Mouse (Mus musculus): ENCODE results near the gene R3hcc1l. TPM values are rescaled to one million over a fixed set of nuclear protein-coding genes. Genes with fewer than 3 reads are reported as not detected.

Gene R3hcc1l
- polyA plus RNA-seq, 1 experiment from 2014 or later: 22.5 TPM

DNA sequence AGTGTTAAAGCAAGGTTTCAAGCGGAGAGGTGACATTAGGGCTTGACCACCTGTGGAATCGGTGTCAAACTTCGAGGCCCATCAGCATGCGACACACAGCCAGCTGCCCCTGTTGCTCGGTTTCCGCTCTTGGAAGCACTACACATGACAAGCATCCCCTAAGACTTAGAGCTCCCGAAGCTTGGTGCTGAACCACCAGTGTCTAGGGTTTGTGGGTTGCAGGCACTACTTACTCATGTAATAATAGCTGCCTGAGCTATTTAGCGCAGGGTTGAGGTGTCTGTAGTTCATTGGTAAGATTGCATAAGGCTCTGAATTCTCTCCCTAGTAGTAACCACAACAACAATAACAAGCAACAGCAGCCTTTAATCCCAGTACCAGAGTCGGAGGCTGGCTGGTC is 1.2 kb downstream of the R3hcc1l start:
- Histone ChIP-seq H3K4me3 (ENCODE audit: low read depth, low read length) (peak overlapping the region; percentile 82), H3K9ac (peak overlapping the region; percentile 82), H3K27ac (ENCODE audit: low read depth) (no peak overlapping the region), H3K36me3 (ENCODE audit: insufficient read depth) (no peaks in the 10 kb centered on the region), H3K4me1 (ENCODE audit: insufficient read depth) (no peaks in the 10 kb centered on the region), H3K4me2 (peak overlapping the region; percentile 71), H3K27me3 (ENCODE audit: insufficient read depth, low read length) (no peaks in the 10 kb centered on the region), H3K9me3 (ENCODE audit: low read depth, low read length) (no peaks in the 10 kb centered on the region)
- 30% methylated on average over 9 of the region's 9 CpGs for WGBS
- DNase-seq (peak; percentile 29), ATAC-seq (ENCODE audit: insufficient read depth) (no peak)
- no peak for TF ChIP-seq CTCF (IDR thresholded peaks at IDR 0.05; ENCODE audit: low read depth)

GRCm38 (mm10) chr19:42524703-42525102 is 6.1 kb downstream of the R3hcc1l start:
- Histone ChIP-seq H3K27me3 (ENCODE audit: insufficient read depth, low read length) (no peaks in the 10 kb centered on the region), H3K9me3 (ENCODE audit: low read depth, low read length) (no peaks in the 10 kb centered on the region), H3K4me2 (no peak overlapping the region), H3K36me3 (ENCODE audit: insufficient read depth) (no peaks in the 10 kb centered on the region), H3K4me3 (ENCODE audit: low read depth, low read length) (no peak overlapping the region), H3K9ac (no peak overlapping the region), H3K27ac (ENCODE audit: low read depth) (no peak overlapping the region), H3K4me1 (ENCODE audit: insufficient read depth) (no peaks in the 10 kb centered on the region)
- TF ChIP-seq CTCF (IDR thresholded peaks at IDR 0.05; ENCODE audit: low read depth): no peak
- ATAC-seq (ENCODE audit: insufficient read depth) (no peak), DNase-seq (no peak)
- 88% methylated on average over 2 of the region's 2 CpGs for WGBS

GRCm38 (mm10) chr19:42529992-42530437 is 11.5 kb downstream of the R3hcc1l start:
- 48% methylated on average over 9 of the region's 9 CpGs for WGBS
- H3K36me3 ChIP-seq (ENCODE audit: insufficient read depth): no peaks in the 10 kb centered on the region
- ATAC-seq (ENCODE audit: insufficient read depth) (no peak), DNase-seq (peak; percentile 34)
- H3K9me3 ChIP-seq (ENCODE audit: low read depth, low read length): no peaks in the 10 kb centered on the region
- TF ChIP-seq CTCF (IDR thresholded peaks at IDR 0.05; ENCODE audit: low read depth): no peak
- H3K4me3 ChIP-seq (ENCODE audit: low read depth, low read length): no peak overlapping the region
- H3K27me3 ChIP-seq (ENCODE audit: insufficient read depth, low read length): no peaks in the 10 kb centered on the region
- H3K4me1 ChIP-seq (ENCODE audit: insufficient read depth): no peaks in the 10 kb centered on the region
- H3K27ac ChIP-seq (ENCODE audit: low read depth): no peak overlapping the region
- H3K9ac ChIP-seq: no peak overlapping the region
- no peak overlapping the region for H3K4me2 ChIP-seq

DNA sequence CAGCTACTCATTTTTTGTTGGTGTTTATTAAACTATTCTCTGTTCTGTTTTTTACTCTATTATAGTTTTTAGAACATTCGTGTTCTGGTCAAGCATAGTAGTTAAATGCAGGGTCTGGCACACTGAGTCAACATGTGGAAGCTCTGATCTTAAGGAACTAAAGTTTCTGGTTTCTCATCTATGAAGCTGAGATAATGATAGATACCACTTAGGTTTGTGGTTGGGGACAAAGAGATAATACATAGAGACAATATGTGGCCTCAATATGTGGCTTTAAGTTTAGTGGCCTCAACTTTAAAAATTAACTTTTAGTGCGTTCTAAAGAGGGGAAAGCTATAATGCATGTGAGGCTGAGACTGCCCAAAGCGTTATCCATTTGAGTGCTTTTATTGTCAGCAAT is 15.9 kb downstream of the R3hcc1l start:
- no peaks in the 10 kb centered on the region for H3K9me3 ChIP-seq (ENCODE audit: low read depth, low read length)

DNA sequence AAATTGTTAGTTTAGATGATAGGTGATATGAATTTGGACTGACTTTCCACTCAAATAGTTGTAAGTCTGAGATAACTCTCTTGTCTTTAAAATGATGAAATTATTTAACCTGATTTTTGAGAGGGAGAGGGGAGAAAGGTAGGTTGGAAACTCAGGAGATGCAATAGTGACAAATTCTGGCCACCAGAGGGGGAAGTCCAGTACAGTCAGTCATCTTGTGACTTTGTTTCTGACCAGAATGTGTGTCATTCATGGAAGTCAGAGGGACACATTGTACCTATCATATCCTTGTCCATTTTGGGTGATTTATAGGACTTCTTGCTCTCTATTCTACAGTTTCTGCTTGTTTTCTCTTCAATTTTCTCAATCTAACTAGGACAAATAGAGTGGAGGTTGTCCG is 19.0 kb downstream of the R3hcc1l start:
- H3K4me1 ChIP-seq (ENCODE audit: insufficient read depth): no peaks in the 10 kb centered on the region
- H3K36me3 ChIP-seq (ENCODE audit: insufficient read depth): no peaks in the 10 kb centered on the region
- no peak overlapping the region for H3K9ac ChIP-seq
- TF ChIP-seq CTCF (IDR thresholded peaks at IDR 0.05; ENCODE audit: low read depth): peak; percentile 46
- no peak overlapping the region for H3K4me3 ChIP-seq (ENCODE audit: low read depth, low read length)
- DNase-seq: no peak
- no peaks in the 10 kb centered on the region for H3K27me3 ChIP-seq (ENCODE audit: insufficient read depth, low read length)
- no peak overlapping the region for H3K27ac ChIP-seq (ENCODE audit: low read depth)
- no peak overlapping the region for H3K4me2 ChIP-seq
- H3K9me3 ChIP-seq (ENCODE audit: low read depth, low read length): no peaks in the 10 kb centered on the region
- 97% methylated on average over 1 of the region's 1 CpGs for WGBS
- no peak for ATAC-seq (ENCODE audit: insufficient read depth)

More for the DNA sequence above, 15.9 kb downstream of the R3hcc1l start:
- ATAC-seq (ENCODE audit: insufficient read depth): no peak
- DNase-seq: no peak
- Histone ChIP-seq H3K9ac (no peak overlapping the region), H3K4me2 (no peak overlapping the region), H3K27me3 (ENCODE audit: insufficient read depth, low read length) (no peaks in the 10 kb centered on the region), H3K36me3 (ENCODE audit: insufficient read depth) (no peaks in the 10 kb centered on the region), H3K4me3 (ENCODE audit: low read depth, low read length) (no peak overlapping the region), H3K27ac (ENCODE audit: low read depth) (no peak overlapping the region), H3K4me1 (ENCODE audit: insufficient read depth) (no peaks in the 10 kb centered on the region)
- TF ChIP-seq CTCF (IDR thresholded peaks at IDR 0.05; ENCODE audit: low read depth): no peak
- WGBS: 90% methylated on average over 3 of the region's 3 CpGs

DNA sequence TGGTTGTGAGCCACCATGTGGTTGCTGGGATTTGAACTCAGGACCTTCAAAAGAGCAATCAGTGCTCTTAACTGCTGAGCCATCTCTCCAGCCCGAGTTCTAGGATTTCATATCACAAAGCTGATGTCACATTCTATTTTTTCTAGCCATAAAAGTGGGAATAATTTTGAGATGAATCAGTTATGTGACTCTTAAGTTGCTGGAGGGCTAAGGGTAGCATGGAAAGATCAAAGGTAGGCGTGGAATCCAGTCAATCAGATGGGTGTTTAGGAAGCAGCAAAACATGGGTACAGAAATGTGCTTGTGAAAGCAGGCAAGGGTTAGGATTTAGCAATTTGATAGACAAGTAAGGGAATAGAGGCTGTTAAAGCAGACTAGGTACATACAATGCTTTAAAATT is 20.4 kb downstream of the R3hcc1l start:
- 75% methylated on average over 2 of the region's 2 CpGs for WGBS
- no peak for DNase-seq
- Histone ChIP-seq H3K4me2 (no peak overlapping the region), H3K27ac (ENCODE audit: low read depth) (no peak overlapping the region), H3K9ac (no peak overlapping the region), H3K4me1 (ENCODE audit: insufficient read depth) (no peaks in the 10 kb centered on the region), H3K27me3 (ENCODE audit: insufficient read depth, low read length) (no peaks in the 10 kb centered on the region), H3K36me3 (ENCODE audit: insufficient read depth) (no peaks in the 10 kb centered on the region), H3K4me3 (ENCODE audit: low read depth, low read length) (no peak overlapping the region), H3K9me3 (ENCODE audit: low read depth, low read length) (no peaks in the 10 kb centered on the region)
- no peak for ATAC-seq (ENCODE audit: insufficient read depth)
- no peak for TF ChIP-seq CTCF (IDR thresholded peaks at IDR 0.05; ENCODE audit: low read depth)

- DNase-seq: peak; percentile 87
- Histone ChIP-seq H3K27ac (ENCODE audit: low read depth) (peak overlapping the region; percentile 10; the same call in 1 of the 2 replicates), H3K36me3 (ENCODE audit: insufficient read depth) (no peaks in the 10 kb centered on the region), H3K4me1 (ENCODE audit: insufficient read depth) (no peaks in the 10 kb centered on the region), H3K9ac (no peak overlapping the region), H3K4me2 (no peak overlapping the region), H3K27me3 (ENCODE audit: insufficient read depth, low read length) (no peaks in the 10 kb centered on the region), H3K4me3 (ENCODE audit: low read depth, low read length) (no peak overlapping the region), H3K9me3 (ENCODE audit: low read depth, low read length) (no peaks in the 10 kb centered on the region)
- WGBS: 39% methylated on average over 7 of the region's 7 CpGs
- ATAC-seq (ENCODE audit: insufficient read depth): peak; percentile 54; the same call in 1 of the 2 replicates
- TF ChIP-seq CTCF (IDR thresholded peaks at IDR 0.05; ENCODE audit: low read depth): no peak
Observed at GRCm38 (mm10) chr19:42539414-42540189, 21.0 kb downstream of the R3hcc1l start.
